Mouse (Mus musculus): ENCODE results near the gene Etfbkmt.
"Not testable (repeated sequence)": the region's sequence is repeated elsewhere in the genome, so short reads cannot be mapped to it uniquely, and the experiment has no call there.

Gene Etfbkmt

DNA sequence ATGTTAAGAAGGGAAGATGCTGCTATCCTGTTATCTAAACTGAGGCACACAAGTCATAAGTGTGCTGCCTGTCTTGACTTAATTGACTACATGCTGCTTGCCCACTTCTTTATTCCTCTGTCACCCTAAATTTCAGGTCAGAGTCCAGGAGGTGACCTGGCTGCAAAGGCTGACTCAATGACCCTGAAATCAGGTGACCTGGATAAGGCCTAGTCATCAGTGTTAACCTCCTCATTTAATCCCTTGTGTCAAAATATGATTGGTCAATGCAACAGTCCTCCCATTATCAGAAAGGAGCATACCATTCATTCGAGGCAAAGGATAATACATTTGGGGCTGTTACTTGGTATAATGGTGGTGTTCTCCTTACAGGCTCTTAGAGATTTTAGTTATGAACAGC lies at the start of gene Etfbkmt:
Gene Etfbkmt (plus strand): TSS at position 379 of the 400 bp plus-strand sequence.
- no peak for DNase-seq (ENCODE audit: low spot score)

DNA sequence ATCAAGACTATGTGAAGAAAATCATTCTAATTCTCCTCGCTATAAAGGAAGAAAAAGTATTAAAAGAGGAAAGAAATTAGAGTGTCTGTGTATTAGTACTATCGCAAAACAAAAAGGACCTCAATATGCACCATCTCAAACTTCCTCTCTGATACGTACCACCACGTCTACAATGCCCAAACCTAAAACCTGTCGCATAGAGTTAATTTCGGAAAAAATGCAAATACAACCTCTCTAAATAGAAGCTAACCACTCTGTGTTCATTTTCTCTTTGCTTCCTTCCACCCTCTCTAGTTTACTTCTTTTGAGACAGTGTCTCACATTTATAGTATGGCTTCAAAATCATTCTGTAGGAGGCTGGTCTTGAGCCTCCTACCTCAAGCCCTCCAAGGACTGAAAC lies 47.2 kb upstream of the Etfbkmt start:
- DNase-seq (ENCODE audit: low spot score), result no peak

GRCm38 (mm10) chr6:149093465-149093864 lies 46.2 kb upstream of the Etfbkmt start:
- peak; percentile 30 for DNase-seq (ENCODE audit: low spot score)

DNA sequence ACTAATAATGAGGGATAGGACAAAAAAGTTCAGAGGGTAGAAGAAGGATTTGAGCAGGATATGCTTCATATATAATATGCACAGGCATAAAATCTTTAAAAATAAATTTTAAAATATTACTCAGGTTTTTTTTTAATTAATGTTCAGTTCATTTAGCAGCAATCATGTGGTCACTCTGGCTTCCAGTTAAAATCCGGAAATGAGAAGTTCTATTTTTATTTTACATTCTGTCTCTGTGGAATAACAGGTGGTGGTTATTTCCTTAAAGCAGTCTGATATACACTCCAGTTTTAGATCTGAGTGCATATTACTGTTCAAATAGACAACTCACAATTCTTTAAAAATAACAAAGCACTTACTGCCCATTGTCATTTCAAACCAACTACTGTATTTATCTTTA lies 45.1 kb upstream of the Etfbkmt start:
- DNase-seq (ENCODE audit: low spot score), result no peak

GRCm38 (mm10) chr6:149095389-149095788 lies 44.3 kb upstream of the Etfbkmt start:
- DNase-seq (ENCODE audit: low spot score), result no peak

- no peak for DNase-seq (ENCODE audit: low spot score)
Measured at GRCm38 (mm10) chr6:149096233-149096632, 43.4 kb upstream of the Etfbkmt start.

DNA sequence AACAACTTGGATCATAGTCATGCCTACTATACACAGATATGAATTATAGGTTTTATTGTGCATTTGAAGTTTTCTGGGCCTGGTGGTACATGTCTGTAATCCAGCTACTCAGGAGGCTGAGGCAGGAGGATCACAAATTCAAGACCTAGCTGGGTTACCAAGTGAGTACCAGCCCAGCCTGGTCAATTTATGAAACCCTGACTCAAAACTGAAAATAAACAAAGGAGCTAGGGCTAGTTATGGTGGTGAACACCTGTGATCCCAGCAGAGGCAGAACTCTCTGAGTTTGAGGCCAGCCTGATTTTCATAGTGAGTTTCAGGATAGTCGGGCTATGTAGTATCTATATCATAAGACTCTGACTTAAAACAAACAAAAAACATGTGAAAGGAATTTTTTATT lies 42.4 kb upstream of the Etfbkmt start:
- no peak for DNase-seq (ENCODE audit: low spot score)

DNA sequence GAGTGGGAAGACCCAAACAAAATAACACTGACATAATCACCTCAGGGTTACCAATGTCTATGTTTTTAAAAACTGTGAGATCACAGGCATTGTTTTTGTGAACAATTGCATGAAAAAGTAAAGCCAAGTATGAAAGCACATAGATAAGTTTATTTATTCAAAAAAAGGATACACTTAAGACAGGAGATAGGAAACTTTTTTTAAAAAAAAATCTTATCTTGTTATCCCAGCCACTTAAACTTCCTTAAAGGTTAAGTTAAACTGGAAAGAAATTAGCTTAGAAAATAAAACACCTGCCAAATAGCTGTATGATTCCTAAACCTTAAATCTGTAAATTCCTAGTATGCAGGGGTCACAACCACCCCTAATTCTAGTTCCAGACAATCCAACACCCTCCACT lies 40.7 kb upstream of the Etfbkmt start:
- DNase-seq (ENCODE audit: low spot score), result no peak

GRCm38 (mm10) chr6:149100174-149101075 lies 39.2 kb upstream of the Etfbkmt start:
- DNase-seq (ENCODE audit: low spot score), result peak; percentile 29

- DNase-seq (ENCODE audit: low spot score), result peak; percentile 71
Measured at GRCm38 (mm10) chr6:149101076-149101942, 38.3 kb upstream of the Etfbkmt start, which contains the start of gene Dennd5b. Gene Dennd5b, minus strand, starts transcription at chr6:149101680.

GRCm38 (mm10) chr6:149101943-149102243 lies 37.8 kb upstream of the Etfbkmt start:
- no peak for DNase-seq (ENCODE audit: low spot score)

DNA sequence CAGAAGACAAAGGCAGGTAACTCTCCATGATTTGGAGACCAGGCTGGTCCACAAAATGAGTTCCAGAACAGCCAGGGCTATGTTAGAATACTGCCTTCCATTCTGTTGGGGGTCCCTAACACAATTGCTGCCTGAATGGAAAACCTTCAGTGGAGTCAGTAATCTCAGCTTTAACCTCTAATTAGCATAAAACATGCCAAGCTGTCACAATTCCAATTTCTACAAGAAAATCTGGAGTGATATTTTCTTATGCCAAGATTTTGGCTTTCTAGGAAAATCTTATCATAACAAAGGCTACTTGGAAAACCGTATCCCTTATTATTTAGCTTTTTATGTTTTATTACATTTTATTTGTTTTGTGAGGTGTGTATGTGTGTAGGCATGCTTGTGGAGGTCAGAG lies 36.2 kb upstream of the Etfbkmt start:
- DNase-seq (ENCODE audit: low spot score), result no peak

DNA sequence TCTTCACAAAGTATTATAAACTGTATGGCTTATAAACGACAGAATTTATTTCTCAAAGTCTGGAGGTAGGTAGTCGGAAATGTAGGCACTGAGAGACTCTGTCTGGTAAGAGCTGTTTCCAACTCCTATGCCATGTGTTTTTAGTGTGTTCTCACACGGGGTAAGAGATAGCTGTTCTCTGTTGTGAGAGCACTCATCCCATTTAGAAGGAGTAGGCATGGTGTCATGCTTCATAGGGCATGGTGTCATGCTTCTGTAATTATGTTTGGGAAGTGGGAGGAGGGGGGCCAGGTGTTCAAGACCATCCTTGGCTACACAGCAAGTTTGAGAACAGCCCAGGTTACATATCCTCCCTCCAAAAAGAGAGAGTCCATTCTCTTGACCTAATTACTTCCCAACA lies 32.0 kb upstream of the Etfbkmt start:
- DNase-seq (ENCODE audit: low spot score), result no peak

- DNase-seq (ENCODE audit: low spot score), result no peak
Measured at GRCm38 (mm10) chr6:149108909-149109308, 30.7 kb upstream of the Etfbkmt start.

GRCm38 (mm10) chr6:149116992-149117391 lies 22.7 kb upstream of the Etfbkmt start:
- DNase-seq (ENCODE audit: low spot score), result no peak

DNA sequence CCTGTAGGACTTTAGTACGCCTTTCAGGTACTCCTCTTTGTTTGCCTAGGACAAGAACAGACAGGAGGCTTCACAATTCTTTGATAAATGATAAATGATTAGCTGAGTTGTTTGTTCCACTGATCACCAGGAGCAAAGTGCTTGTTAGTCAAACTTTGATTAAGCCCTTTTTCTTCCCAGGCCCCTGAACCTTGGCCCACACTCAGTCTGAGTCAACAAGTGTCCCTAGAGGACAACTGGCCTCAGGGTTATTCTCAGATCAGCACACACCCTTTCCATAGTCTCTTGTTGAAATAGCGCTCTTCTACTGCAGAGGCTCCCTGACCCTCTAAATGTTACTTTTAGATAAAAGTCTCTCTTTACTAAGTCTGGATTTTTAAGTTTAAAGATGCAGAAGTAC lies 20.7 kb upstream of the Etfbkmt start:
- peak; percentile 6 for DNase-seq (ENCODE audit: low spot score)

- DNase-seq (ENCODE audit: low spot score), result no peak
Measured at GRCm38 (mm10) chr6:149119853-149120252, 19.8 kb upstream of the Etfbkmt start.

GRCm38 (mm10) chr6:149123042-149123441 lies 16.6 kb upstream of the Etfbkmt start:
- no peak for DNase-seq (ENCODE audit: low spot score)

DNA sequence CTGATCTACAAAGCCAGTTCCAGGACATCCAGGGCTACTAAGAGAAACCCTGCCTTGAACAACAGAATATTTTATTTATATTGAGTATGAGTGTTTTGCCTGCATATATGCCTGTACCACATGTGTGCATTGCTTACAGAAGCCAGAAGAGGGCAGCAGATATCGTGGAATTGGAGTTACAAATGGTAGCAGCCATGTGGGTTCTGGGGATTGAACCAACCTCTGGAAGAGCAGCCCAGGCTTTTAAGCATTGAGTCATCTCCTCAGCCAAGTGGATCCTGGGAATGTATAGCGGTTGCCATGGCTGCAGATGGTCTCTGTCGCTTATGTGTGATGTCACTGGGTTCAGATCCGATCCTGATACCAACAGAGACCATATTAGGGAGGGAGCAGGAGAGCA lies 13.0 kb upstream of the Etfbkmt start:
- DNase-seq (ENCODE audit: low spot score), result no peak

DNA sequence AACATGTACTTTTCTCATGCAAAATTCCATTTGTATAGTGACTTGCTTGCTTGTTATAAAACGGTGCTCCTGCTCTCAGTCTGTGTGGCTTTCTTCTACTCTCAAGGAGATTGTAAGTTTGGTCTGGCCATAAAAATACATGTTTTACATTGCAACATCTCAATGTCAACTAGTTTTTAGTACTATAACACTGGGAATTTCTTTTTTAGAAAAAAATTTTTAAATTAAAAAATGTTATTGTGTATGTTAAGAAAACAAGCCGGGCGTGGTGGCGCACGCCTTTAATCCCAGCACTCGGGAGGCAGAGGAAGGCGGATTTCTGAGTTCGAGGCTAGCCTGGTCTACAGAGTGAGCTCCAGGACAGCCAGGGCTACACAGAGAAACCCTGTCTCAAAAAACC lies 9.8 kb upstream of the Etfbkmt start, which contains the start of gene Gm10203:
Gene Gm10203 (plus strand): TSS at position 301 of the 400 bp plus-strand sequence.
- not testable (repeated sequence) for DNase-seq (ENCODE audit: low spot score)

DNA sequence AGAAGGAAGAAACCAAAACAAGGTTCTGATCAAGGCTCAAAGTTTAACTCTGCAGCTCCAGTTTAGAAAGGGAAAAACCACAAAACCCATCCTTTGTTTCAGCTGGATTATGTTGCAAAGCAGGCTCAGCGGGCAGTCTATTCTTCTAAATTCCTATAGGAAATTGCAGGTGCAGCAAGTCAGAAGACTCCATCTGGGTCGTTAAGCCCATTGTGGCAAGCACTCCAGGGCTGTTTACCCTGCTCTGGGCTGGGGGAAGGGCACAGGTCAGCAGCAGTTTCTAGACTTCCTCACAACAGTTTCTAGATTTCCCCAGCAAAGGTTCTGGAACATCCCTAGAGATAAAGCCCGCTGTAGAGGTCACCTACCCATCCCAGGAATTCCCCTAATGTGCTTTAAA lies 8.5 kb upstream of the Etfbkmt start:
- no peak for DNase-seq (ENCODE audit: low spot score)

DNA sequence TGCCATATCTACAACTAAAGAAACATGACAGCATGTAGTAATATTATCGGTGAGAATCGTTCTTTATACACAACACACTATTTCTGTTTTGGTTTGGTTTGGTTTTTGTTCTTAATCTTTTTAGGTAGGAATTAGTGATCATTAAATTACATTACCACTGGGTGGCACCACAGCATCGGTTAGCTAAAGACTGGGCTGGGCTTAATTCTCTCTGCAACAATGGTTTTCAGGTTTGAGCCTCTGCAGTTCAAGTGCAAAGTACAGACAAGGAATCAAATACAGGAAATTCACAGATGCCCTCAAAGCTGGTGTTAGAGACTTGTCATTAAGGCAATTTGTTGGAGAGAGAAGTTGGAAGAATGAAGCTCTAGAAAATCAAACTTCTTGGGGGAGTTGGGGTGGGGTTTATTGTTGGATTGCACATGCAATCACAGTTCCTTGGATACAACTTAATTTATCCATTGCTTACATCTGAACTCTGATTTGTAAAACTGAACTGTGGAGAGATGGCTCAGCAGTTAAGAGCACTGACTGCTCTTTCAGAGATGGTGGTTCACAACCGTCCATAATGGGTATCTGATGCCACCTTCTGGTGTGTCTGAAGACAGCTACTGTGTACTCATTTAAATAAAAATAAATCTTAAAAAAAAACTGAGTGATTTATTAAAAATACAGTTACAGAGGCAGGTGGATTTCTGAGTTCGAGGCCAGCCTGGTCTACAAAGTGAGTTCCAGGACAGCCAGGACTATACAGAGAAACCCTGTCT lies 7.2 kb upstream of the Etfbkmt start:
- no peak for DNase-seq (ENCODE audit: low spot score)

Measured in ovary, adult 18-20 months (tissue).